Mouse (Mus musculus) lung, postnatal 0 days (tissue): Measurements from ENCODE around the gene Gdpd5.

Source experiments
- CTCF ChIP-seq: IDR thresholded peaks from 2 replicates; pipeline ENCODE4 v1.5.1; 2016; ENCODE audit warnings: antibody characterized with exemption, mild to moderate bottlenecking
- EP300 ChIP-seq: IDR thresholded peaks from 2 replicates; pipeline ENCODE4 v1.6.1; 2016; ENCODE audit warnings: antibody characterized with exemption, mild to moderate bottlenecking, control low read depth

- TF ChIP-seq CTCF (no peak), EP300 (no peak)
Measured at GRCm38 (mm10) chr7:99356244-99356930, 24.8 kb upstream of the Gdpd5 start.
